Mouse (Mus musculus) stomach, embryonic 15.5 days (tissue): Measurements from ENCODE around the gene Fars2. TPM values are rescaled to one million over a fixed set of nuclear protein-coding genes. Genes with fewer than 3 reads are reported as not detected.

Source experiments
- ATAC-seq: fragments of 200-750 bp; cut with Nextera tagmentation; 2 replicates; pipeline ENCODE4 v1.8.0; 2017; ENCODE audit warnings: low read depth, moderate number of reproducible peaks, moderate TSS enrichment; ENCODE audit not compliant: insufficient read depth, low FRiP score
- H3K27ac ChIP-seq: fragments of 300-500 bp; sonication (generic); 2 replicates; pipeline ENCODE4 v1.5.1; 2015; ENCODE audit warnings: mild to moderate bottlenecking, inconsistent platforms
- H3K27me3 ChIP-seq: fragments of 300-500 bp; sonication (generic); replicated peaks from 2 replicates; pipeline ENCODE4 v1.6.1; 2015; ENCODE audit warnings: inconsistent platforms
- H3K36me3 ChIP-seq: fragments of 300-500 bp; sonication (generic); 2 replicates; pipeline ENCODE4 v1.6.1; 2015; ENCODE audit warnings: inconsistent platforms
- H3K4me1 ChIP-seq: fragments of 300-500 bp; sonication (generic); 2 replicates; pipeline ENCODE4 v1.6.1; 2015; ENCODE audit warnings: inconsistent platforms
- H3K4me2 ChIP-seq: fragments of 300-500 bp; sonication (generic); 2 replicates; pipeline ENCODE4 v1.6.1; 2015; ENCODE audit warnings: mild to moderate bottlenecking, inconsistent platforms
- H3K4me3 ChIP-seq: fragments of 300-500 bp; sonication (generic); replicated peaks from 2 replicates; pipeline ENCODE4 v1.5.1; 2015; ENCODE audit warnings: inconsistent platforms
- H3K9ac ChIP-seq: fragments of 300-500 bp; sonication (generic); 2 replicates; pipeline ENCODE4 v1.6.1; 2015; ENCODE audit warnings: inconsistent platforms
- H3K9me3 ChIP-seq: fragments of 300-500 bp; sonication (generic); 2 replicates; pipeline ENCODE4 v1.6.1; 2016; ENCODE audit warnings: inconsistent platforms
- WGBS: fragments of 180-500 bp; shearing (Covaris S2); methylation state at CpG from one replicate; pipeline ENCODE4 v1.1.7; 2015; 5-methylcytosine and 5-hydroxymethylcytosine counted together
- polyA plus RNA-seq: library from polyadenylated mRNA; unstranded; fragments of >200 nt; fragmentation: Nextera tagmentation; extraction: Ambion mirVana; gene quantifications from 2 replicates; pipeline ENCODE4 v1.2.1, GENCODE M21; 2015

Gene Fars2
- polyA plus RNA-seq, 1 experiment from 2014 or later: 39.5 TPM

DNA sequence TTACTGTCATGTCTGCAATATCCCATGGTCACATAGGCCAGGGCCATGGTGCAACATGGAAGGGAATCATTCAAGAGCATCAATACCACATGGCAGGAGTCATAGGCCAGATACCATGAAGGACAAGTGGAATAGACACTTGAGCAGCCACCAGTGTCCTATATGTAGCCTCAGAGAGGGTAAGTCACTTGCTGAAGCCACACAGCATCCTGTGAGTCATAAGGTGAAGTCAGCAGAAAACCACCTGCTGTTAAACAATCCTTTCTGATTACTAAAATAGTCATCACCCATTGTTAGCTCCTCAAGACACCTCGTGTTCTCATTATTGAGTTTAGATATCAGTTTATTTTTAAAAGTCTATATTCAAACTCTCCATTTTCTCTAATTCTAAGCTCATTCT lies 395.9 kb downstream of the Fars2 start:
- no peaks in the 10 kb centered on the region for H3K27me3 ChIP-seq
- WGBS: 59% methylated on average over 1 of the region's 1 CpGs

DNA sequence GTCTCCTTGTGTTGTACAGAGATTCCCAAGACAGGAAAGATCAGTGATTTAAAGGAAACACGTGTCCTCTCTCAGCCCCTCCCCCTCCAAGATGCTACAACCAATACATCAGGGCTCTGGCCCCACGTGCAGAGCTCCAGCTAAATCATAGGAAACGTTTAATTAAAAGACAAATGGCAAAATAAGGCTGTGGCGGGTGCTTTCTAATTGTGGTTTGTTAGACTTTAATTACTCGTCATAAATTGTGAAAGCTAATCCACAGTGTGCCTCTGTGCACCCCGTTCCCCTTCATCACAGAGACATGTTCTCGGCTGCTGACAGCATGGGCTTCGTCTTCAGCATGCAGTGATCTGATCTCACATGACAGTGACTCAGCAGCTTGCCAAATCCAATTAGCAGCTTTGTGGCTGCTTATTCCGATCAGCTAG lies 400.9 kb downstream of the Fars2 start:
- no peaks in the 10 kb centered on the region for H3K27me3 ChIP-seq
- WGBS: 60% methylated on average over 9 of the region's 9 CpGs
- no peaks in the 10 kb centered on the region for H3K4me1 ChIP-seq
- H3K4me3 ChIP-seq: no peak overlapping the region
- no peak for ATAC-seq
- no peak overlapping the region for H3K27ac ChIP-seq
- no peaks in the 10 kb centered on the region for H3K36me3 ChIP-seq
- no peaks in the 10 kb centered on the region for H3K9me3 ChIP-seq
- no peak overlapping the region for H3K9ac ChIP-seq
- no peak overlapping the region for H3K4me2 ChIP-seq

More for the DNA sequence above, 395.9 kb downstream of the Fars2 start:
- ATAC-seq: no peak
- no peak overlapping the region for H3K9ac ChIP-seq
- no peak overlapping the region for H3K4me2 ChIP-seq
- H3K27ac ChIP-seq: no peak overlapping the region
- no peaks in the 10 kb centered on the region for H3K36me3 ChIP-seq
- no peak overlapping the region for H3K4me3 ChIP-seq
- no peaks in the 10 kb centered on the region for H3K4me1 ChIP-seq
- no peaks in the 10 kb centered on the region for H3K9me3 ChIP-seq

GRCm38 (mm10) chr13:36527761-36528160 lies 410.5 kb downstream of the Fars2 start:
- WGBS: 94% methylated on average over 4 of the region's 4 CpGs
- Histone ChIP-seq H3K27ac (no peak overlapping the region), H3K9me3 (no peaks in the 10 kb centered on the region), H3K4me1 (0 out of 2 replicates have a peak, but pooled peaks cover 3% of the 10 kb centered on the region), H3K36me3 (no peaks in the 10 kb centered on the region), H3K4me2 (no peak overlapping the region), H3K27me3 (no peaks in the 10 kb centered on the region), H3K9ac (no peak overlapping the region), H3K4me3 (no peak overlapping the region)
- no peak for ATAC-seq

DNA sequence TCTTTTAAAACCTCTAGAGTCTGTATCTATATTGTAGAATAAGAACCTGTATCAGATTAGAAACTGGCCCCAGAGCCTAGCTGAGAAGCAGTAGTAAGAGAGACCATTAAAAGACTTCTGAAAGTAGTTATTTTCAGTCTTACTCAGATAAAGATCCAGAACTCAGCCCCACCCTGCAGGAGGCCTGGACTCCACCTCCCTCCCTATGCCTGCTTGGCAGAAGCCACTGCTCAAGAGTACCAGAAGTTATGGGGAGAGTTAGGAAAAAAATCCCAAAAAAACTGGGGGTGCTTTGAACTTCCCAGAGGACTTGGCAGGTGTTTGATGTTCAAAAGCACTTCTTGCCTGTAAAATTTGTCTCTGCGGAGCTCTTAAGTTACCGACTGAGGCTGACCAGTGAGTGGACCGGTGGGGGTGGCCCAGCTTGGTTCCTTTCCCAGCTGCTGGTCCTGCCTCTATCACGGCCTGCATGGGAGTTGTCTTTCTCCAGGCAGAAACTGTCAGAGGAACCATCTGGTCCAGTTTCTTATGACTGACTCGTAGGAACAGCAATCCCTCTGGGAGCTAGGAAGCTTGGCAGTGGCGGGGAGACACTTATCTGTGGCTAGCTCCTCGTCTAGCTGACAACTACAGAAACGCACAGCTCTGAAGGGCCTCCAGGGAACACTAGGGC lies 411.1 kb downstream of the Fars2 start:
- 0 out of 2 replicates have a peak, but pooled peaks have one; percentile 35 for ATAC-seq
- 56% methylated on average over 8 of the region's 8 CpGs for WGBS
- Histone ChIP-seq H3K36me3 (no peaks in the 10 kb centered on the region), H3K4me2 (no peak overlapping the region), H3K4me1 (0 out of 2 replicates have a peak, but pooled peaks cover 3% of the 10 kb centered on the region), H3K9me3 (no peaks in the 10 kb centered on the region), H3K27ac (no peak overlapping the region), H3K27me3 (no peaks in the 10 kb centered on the region), H3K4me3 (no peak overlapping the region), H3K9ac (no peak overlapping the region)

DNA sequence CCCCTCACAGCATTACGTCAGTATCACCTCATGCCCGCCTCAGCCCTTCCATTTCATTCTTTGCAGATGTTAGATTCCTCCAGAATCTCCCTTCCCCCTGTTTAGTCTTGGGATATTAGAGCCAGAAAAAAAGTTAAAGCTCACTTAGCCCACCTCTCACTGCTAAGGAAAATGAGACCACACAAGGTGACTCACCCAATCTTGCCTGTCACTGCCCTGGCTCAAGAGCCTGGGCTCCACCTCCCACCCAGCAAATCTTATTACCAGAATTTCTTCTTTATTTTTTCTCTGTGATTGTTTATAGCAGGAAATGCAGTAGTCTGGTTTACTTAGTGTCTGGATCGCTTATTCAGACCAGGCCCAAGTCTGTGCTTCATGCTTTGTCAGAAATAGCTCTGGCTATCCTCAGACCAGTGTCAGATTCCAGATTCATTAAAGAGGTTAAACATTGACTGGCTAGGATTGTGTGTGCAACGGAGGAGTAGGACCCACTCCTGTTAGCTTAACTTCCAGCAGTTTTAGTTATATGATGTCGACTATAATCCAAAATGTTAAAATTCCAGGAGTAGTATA lies 412.3 kb downstream of the Fars2 start:
- Histone ChIP-seq H3K4me3 (no peak overlapping the region), H3K9ac (no peak overlapping the region), H3K27me3 (no peaks in the 10 kb centered on the region), H3K9me3 (no peaks in the 10 kb centered on the region), H3K27ac (0 out of 2 replicates have a peak overlapping the region, but pooled peaks have one; percentile 31), H3K4me2 (no peak overlapping the region), H3K36me3 (no peaks in the 10 kb centered on the region), H3K4me1 (0 out of 2 replicates have a peak, but pooled peaks cover 3% of the 10 kb centered on the region)
- WGBS: 52% methylated on average over 5 of the region's 5 CpGs
- no peak for ATAC-seq

DNA sequence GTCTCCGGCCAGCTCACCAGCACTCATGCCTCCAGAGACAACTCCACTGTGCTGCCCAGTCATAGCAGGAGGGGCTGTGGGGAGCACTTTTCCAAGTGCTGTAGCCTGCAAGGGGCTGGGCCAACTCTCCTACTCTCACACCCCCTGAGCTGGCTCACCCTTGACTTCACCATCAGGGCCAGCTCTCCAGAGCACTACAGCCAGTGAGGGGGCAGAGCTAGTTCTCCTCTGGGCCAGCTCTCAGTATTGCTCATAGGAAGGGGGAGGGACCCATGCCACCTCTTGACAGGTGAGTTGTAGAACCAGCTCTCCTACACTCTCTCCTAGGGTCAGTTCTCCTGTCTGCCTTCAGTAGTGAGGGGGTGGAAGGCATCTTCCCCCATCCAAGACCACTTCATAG lies 413.6 kb downstream of the Fars2 start:
- Histone ChIP-seq H3K9ac (no peak overlapping the region), H3K27me3 (no peaks in the 10 kb centered on the region), H3K36me3 (no peaks in the 10 kb centered on the region), H3K4me2 (no peak overlapping the region), H3K4me1 (0 out of 2 replicates have a peak, but pooled peaks cover 3% of the 10 kb centered on the region), H3K27ac (no peak overlapping the region), H3K4me3 (no peak overlapping the region), H3K9me3 (no peaks in the 10 kb centered on the region)
- 87% methylated on average over 1 of the region's 1 CpGs for WGBS
- no peak for ATAC-seq

DNA sequence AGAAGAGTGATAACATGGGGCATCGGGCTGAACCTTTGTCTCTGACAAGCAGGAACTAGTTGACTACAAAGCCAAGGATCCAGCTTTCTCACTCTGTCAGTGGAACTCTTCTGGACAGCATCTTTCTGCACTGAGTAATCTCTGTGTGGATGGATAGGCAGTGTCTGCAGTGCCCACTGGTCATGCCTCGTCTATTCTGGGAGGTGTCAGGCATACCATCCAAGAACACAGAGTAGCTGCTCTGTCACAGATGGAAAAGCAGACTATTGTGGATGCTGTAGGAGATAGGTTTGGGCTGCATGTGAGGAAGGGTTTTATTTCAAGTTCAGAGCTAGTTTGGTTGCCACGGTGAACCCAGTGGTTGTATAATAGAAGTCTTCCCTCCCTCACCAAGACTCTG lies 414.7 kb downstream of the Fars2 start:
- no peak for ATAC-seq
- WGBS: 77% methylated on average over 3 of the region's 3 CpGs

DNA sequence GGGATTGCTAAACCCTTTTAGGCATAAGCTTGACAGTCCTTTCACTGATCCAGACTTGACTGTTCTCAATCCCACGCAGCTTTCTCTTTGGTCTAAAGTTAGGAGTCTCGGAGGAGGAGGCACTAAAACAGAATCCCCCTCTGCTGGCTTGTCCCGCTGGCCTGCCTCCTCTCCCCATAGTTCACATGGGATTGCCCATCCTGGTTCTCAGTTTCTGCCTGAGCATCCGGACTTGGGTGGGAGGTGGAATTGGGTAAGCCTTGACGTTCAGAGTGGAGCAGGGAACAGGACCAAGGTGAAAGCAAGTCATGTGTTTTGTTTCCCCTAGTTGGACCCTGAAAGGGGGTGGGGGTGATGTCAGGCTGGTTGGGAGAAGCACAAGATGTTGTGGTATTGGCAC lies 415.9 kb downstream of the Fars2 start:
- Histone ChIP-seq H3K27ac (no peak overlapping the region), H3K9ac (no peak overlapping the region), H3K36me3 (no peaks in the 10 kb centered on the region), H3K4me1 (no peaks in the 10 kb centered on the region), H3K9me3 (no peaks in the 10 kb centered on the region), H3K27me3 (no peaks in the 10 kb centered on the region), H3K4me2 (no peak overlapping the region), H3K4me3 (no peak overlapping the region)
- no peak for ATAC-seq
- WGBS: 86% methylated on average over 5 of the region's 5 CpGs

More for the DNA sequence above, 414.7 kb downstream of the Fars2 start:
- Histone ChIP-seq H3K36me3 (no peaks in the 10 kb centered on the region), H3K27me3 (no peaks in the 10 kb centered on the region), H3K4me2 (no peak overlapping the region), H3K4me3 (no peak overlapping the region), H3K9ac (no peak overlapping the region), H3K9me3 (no peaks in the 10 kb centered on the region), H3K4me1 (0 out of 2 replicates have a peak, but pooled peaks cover 3% of the 10 kb centered on the region), H3K27ac (no peak overlapping the region)

- no peak overlapping the region for H3K9ac ChIP-seq
- H3K9me3 ChIP-seq: no peaks in the 10 kb centered on the region
- ATAC-seq: no peak
- H3K4me1 ChIP-seq: no peaks in the 10 kb centered on the region
- no peak overlapping the region for H3K27ac ChIP-seq
- H3K27me3 ChIP-seq: no peaks in the 10 kb centered on the region
- 80% methylated on average over 7 of the region's 7 CpGs for WGBS
- no peaks in the 10 kb centered on the region for H3K36me3 ChIP-seq
- no peak overlapping the region for H3K4me3 ChIP-seq
- H3K4me2 ChIP-seq: no peak overlapping the region
Observed at GRCm38 (mm10) chr13:36533518-36533917, 416.3 kb downstream of the Fars2 start.

- H3K4me2 ChIP-seq: no peak overlapping the region
- no peak for ATAC-seq
- no peaks in the 10 kb centered on the region for H3K36me3 ChIP-seq
- H3K4me3 ChIP-seq: no peak overlapping the region
- H3K9ac ChIP-seq: no peak overlapping the region
- no peaks in the 10 kb centered on the region for H3K27me3 ChIP-seq
- H3K27ac ChIP-seq: no peak overlapping the region
- no peaks in the 10 kb centered on the region for H3K4me1 ChIP-seq
- WGBS: 74% methylated on average over 8 of the region's 8 CpGs
- H3K9me3 ChIP-seq: no peaks in the 10 kb centered on the region
Observed at GRCm38 (mm10) chr13:36533966-36534540, 416.8 kb downstream of the Fars2 start.

DNA sequence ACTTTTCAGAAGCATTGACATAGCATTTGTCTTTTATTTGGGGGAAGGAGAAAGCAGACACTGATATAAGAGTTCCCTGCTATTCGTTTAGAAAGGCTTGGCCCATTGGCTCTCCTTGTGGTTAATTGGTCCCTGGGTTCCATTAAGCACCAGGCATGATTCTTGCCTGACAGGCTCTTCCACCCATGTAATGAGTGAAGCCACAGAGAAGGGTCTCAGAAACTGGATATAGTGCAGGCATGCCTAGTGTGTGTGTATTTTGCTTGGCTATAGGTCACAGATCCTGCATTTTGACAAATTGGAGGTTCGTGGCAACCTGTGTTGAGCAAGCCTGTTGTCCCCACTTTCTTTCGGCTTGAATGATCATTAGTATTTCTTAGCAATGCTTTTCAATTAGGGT lies 420.4 kb downstream of the Fars2 start:
- Histone ChIP-seq H3K9ac (no peak overlapping the region), H3K4me1 (no peaks in the 10 kb centered on the region), H3K4me3 (no peak overlapping the region), H3K9me3 (no peaks in the 10 kb centered on the region), H3K27me3 (no peaks in the 10 kb centered on the region), H3K4me2 (no peak overlapping the region), H3K36me3 (no peaks in the 10 kb centered on the region), H3K27ac (no peak overlapping the region)
- 60% methylated on average over 3 of the region's 3 CpGs for WGBS
- no peak for ATAC-seq

DNA sequence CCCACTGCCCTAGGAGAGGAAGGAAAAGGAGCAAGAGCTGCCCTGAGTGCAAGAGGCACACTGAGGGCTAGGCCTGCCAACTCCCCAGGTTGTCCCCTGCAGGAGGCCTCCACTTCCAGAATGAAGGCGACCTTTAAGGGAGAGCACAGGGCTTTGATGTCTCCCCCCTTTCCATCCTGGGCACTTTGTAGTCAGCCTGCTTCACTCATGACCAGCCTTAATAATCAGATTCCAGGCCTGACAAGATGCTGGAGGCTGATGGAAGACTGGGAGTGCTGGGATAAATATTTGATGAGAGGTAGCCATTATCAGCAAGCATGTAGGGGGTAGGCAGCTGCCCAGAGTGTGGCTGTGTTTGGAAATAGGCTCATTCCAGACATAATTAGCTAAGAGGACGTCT lies 421.2 kb downstream of the Fars2 start:
- Histone ChIP-seq H3K27ac (no peak overlapping the region), H3K4me2 (no peak overlapping the region), H3K9ac (no peak overlapping the region), H3K4me3 (no peak overlapping the region), H3K9me3 (no peaks in the 10 kb centered on the region), H3K36me3 (no peaks in the 10 kb centered on the region), H3K27me3 (no peaks in the 10 kb centered on the region), H3K4me1 (no peaks in the 10 kb centered on the region)
- ATAC-seq: no peak
- 66% methylated on average over 2 of the region's 2 CpGs for WGBS
